Mouse (Mus musculus) E14TG2a.4 (cell line): Measurements from ENCODE around the gene Abcb8.
A peak's percentile ranks its signal among the peaks of the same experiment; 100 is the strongest.

ENCODE experiments used
- H3K27me3 ChIP-seq: 2 replicates; pipeline ENCODE4 v1.6.1; 2014; ENCODE audit warnings: low read length, control low read depth; ENCODE audit not compliant: insufficient read depth
- H3K36me3 ChIP-seq: 2 replicates; pipeline ENCODE4 v1.6.1; 2014; ENCODE audit warnings: low read length, control low read depth; ENCODE audit not compliant: insufficient read depth
- H3K4me1 ChIP-seq: replicated peaks from 2 replicates; pipeline ENCODE4 v1.6.1; 2014; ENCODE audit warnings: low read depth, low read length, control low read depth
- H3K4me3 ChIP-seq: replicated peaks from 2 replicates; pipeline ENCODE4 v1.5.1; 2014; ENCODE audit warnings: mild to moderate bottlenecking, low read length
- H3K9me3 ChIP-seq: 2 replicates; pipeline ENCODE4 v1.6.1; 2014; ENCODE audit warnings: low read length, control low read depth
- CTCF ChIP-seq: conservative IDR thresholded peaks from 2 replicates; pipeline ENCODE4 v1.5.1; 2014; ENCODE audit warnings: low read length
- NANOG ChIP-seq: IDR thresholded peaks from 2 replicates; pipeline ENCODE4 v1.6.1; 2014; ENCODE audit warnings: borderline replicate concordance, low read length, mixed read lengths
- POU5F1 ChIP-seq: IDR thresholded peaks from 2 replicates; pipeline ENCODE4 v1.6.1; 2014; ENCODE audit warnings: low read length, borderline replicate concordance

Gene Abcb8

DNA sequence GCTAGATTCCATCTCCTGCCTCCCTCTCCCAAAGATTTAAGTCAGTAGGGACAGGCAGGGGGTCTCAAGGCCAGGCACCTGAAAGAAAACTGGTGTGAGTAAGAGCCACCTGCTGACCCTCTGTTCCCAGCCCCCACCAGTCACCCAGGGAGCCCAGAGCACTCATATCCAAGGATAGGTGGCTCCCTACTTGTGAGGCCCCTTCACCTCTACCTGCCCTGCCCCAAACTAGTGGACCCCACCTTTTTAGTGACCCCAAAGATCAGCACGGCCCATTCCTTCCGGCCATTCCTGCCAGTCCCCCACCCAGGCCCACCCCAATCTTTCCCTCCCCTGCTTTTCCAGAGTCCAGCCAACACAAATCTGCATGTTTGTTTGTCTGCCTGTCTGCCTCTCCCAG, 30.0 kb upstream of the Abcb8 start:
- H3K36me3 ChIP-seq = 0 out of 2 replicates have a peak, but pooled peaks cover 12% of the 10 kb centered on the region
- H3K9me3 ChIP-seq = no peaks in the 10 kb centered on the region
- peaks cover 77% of the 10 kb centered on the region for H3K4me1 ChIP-seq
- peaks cover 16% of the 10 kb centered on the region for H3K27me3 ChIP-seq
- no peak overlapping the region for H3K4me3 ChIP-seq
- TF ChIP-seq NANOG = no peak
- TF ChIP-seq CTCF = no peak
- no peak for TF ChIP-seq POU5F1

DNA sequence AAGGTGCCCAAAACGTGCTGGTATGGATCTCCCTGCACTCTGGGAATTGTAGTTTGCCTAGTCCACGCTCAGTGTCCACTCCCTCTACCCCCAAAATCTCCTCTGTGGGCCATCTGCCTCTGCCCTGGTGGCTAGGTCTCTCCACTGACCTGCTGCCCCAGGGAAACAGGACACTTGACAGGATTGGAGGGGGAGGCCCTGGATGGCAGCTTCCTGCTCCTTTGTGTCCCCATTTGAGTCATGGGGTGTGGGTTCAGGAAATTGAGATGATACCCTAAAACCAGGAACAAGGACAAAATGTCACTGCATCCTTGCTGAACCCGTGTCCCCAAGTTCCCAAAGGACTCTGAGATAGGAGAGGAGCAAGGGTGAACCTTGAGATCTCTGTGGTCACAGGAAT, 29.4 kb upstream of the Abcb8 start:
- Histone ChIP-seq H3K4me1 (peaks cover 82% of the 10 kb centered on the region), H3K36me3 (0 out of 2 replicates have a peak, but pooled peaks cover 12% of the 10 kb centered on the region), H3K9me3 (no peaks in the 10 kb centered on the region), H3K4me3 (peak overlapping the region; percentile 71), H3K27me3 (peaks cover 16% of the 10 kb centered on the region)
- TF ChIP-seq POU5F1 (no peak), CTCF (no peak), NANOG (no peak)

DNA sequence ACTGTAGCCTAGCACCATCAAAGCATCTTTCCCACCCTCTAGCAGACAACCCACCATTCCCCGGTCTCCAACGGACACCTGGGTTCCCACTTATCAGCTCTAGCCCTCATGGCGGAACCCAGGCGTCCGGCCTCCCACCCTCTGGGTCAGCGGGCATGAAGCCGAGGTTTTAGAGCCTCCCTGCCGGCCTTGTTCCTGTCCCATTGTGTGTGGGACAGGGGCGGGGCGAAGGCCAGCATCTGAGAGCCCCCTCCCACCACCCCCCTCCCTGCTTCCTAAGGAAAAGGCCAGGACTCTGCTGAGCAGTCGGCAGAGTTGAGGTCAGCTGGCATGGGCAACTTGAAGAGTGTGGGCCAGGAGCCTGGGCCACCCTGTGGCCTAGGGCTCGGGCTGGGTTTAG, 29.0 kb upstream of the Abcb8 start, which contains the start of gene Nos3:
Gene Nos3 (plus strand): TSS at position 303 of the 400 bp plus-strand sequence.
- Histone ChIP-seq H3K4me3 (peak within 1 kb of the TSS; percentile 71), H3K9me3 (no peaks in the 10 kb centered on the region), H3K4me1 (peaks cover 86% of the 10 kb centered on the region), H3K27me3 (peaks cover 16% of the 10 kb centered on the region), H3K36me3 (0 out of 2 replicates have a peak, but pooled peaks cover 12% of the 10 kb centered on the region)
- TF ChIP-seq CTCF (no peak), NANOG (no peak), POU5F1 (no peak)

DNA sequence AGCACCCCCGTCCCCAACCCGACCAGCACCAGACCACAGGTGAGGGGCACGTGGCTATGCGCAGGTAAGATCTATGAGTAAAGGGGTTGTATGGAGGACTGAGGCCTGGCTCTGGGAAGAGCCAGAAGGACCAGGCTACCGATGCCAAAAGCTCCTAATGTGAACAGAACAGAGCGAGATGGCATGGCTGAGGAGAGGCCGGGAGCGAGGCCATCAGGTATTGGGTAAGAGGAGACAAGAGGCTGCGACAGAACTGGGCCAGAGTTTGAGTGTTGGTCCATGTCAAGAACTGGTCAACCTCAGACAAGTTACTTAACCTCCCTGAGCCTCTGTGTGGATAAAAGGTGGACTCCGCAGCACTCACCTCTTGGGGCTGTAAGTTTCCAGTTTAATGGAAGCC, 28.5 kb upstream of the Abcb8 start:
- TF ChIP-seq CTCF = no peak
- no peak for TF ChIP-seq POU5F1
- TF ChIP-seq NANOG = no peak
- H3K27me3 ChIP-seq = peaks cover 16% of the 10 kb centered on the region
- peaks cover 88% of the 10 kb centered on the region for H3K4me1 ChIP-seq
- no peaks in the 10 kb centered on the region for H3K9me3 ChIP-seq
- 0 out of 2 replicates have a peak, but pooled peaks cover 12% of the 10 kb centered on the region for H3K36me3 ChIP-seq
- H3K4me3 ChIP-seq = peak overlapping the region; percentile 71

DNA sequence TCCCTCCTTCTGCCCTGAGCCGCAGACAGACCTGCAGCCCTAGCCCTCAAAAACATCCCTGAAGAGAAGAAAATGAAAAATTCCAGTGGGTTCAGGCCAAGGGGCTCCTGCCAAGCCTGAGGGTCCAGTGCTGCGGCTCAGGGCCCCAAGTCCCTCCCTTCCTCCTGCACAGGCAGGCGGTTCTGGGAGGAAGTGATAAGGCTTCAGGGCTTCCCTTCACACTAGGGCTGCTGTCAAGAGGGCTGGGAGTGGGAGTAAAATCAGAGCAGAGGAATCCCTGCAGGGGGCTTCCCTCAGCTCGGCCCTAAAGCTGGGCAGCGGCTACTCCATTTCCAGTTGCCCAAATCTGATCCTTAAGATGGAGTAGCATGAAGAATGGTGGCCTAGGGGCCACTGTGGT, 27.9 kb upstream of the Abcb8 start:
- peaks cover 13% of the 10 kb centered on the region; the same call in 1 of the 2 replicates for H3K36me3 ChIP-seq
- TF ChIP-seq NANOG = no peak
- no peak for TF ChIP-seq POU5F1
- H3K4me3 ChIP-seq = peak overlapping the region; percentile 71
- H3K4me1 ChIP-seq = peaks cover 84% of the 10 kb centered on the region
- peaks cover 16% of the 10 kb centered on the region for H3K27me3 ChIP-seq
- H3K9me3 ChIP-seq = no peaks in the 10 kb centered on the region

DNA sequence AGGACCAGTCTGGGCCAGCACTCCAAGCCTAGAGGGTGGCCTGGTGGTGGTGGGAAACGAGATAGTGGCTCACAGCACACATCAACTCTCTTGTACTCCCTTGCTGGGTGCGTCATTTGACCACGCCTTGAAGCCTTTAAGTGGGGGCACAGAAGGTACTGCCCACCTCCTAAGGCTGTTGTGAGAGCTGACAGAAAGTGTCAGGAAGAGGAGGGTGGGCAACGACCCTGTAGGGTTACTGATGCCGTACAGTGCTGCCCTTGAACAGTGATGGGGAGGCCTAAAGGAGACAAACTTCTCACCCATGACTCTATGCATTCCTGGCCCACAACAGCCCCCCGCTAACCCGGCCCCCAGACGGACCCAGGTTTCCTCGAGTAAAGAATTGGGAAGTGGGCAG, 27.0 kb upstream of the Abcb8 start:
- H3K4me1 ChIP-seq = peaks cover 76% of the 10 kb centered on the region
- no peak overlapping the region for H3K4me3 ChIP-seq
- H3K27me3 ChIP-seq = peaks cover 16% of the 10 kb centered on the region
- TF ChIP-seq CTCF (no peak), POU5F1 (no peak), NANOG (no peak)
- H3K9me3 ChIP-seq = no peaks in the 10 kb centered on the region
- H3K36me3 ChIP-seq = peaks cover 16% of the 10 kb centered on the region; the same call in 1 of the 2 replicates

DNA sequence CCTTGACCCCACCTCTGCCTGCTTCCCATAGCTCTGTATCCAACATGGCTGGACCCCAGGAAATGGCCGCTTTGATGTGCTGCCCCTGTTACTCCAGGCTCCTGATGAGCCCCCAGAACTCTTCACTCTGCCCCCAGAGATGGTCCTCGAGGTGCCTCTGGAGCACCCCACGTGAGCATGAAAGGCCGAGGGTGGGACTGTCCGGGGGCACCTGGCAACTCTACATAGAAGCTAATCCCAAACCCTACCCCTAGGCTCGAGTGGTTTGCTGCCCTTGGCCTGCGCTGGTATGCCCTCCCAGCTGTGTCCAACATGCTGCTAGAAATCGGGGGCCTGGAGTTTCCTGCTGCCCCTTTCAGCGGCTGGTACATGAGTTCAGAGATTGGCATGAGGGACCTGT, 23.7 kb upstream of the Abcb8 start:
- H3K4me1 ChIP-seq = peaks cover 43% of the 10 kb centered on the region
- no peak for TF ChIP-seq NANOG
- TF ChIP-seq CTCF = no peak
- TF ChIP-seq POU5F1 = no peak
- peaks cover 12% of the 10 kb centered on the region for H3K27me3 ChIP-seq
- no peaks in the 10 kb centered on the region for H3K9me3 ChIP-seq
- peaks cover 29% of the 10 kb centered on the region; the same call in 1 of the 2 replicates for H3K36me3 ChIP-seq
- H3K4me3 ChIP-seq = no peak overlapping the region

DNA sequence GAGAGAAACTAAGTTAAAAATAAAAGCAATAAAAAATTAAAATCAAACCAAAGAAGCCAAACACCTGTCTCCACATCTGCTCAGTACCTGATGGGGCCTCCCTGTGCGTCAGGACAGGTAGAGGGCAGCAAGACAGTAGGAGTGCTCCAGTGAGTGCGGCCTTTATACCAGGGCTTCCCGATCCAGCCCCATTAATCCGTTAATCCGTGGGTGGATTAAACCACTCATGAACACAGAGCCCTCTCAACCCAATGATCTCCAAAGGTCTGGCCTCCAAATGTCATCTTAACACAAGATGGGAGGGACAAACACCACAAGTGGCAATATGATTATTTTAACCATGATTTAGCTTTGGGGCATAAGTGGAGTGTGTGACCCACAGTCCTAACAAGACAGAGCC, 19.7 kb upstream of the Abcb8 start:
- peaks cover 17% of the 10 kb centered on the region; the same call in 1 of the 2 replicates for H3K36me3 ChIP-seq
- TF ChIP-seq CTCF (no peak), POU5F1 (no peak), NANOG (no peak)
- peaks cover 30% of the 10 kb centered on the region for H3K4me1 ChIP-seq
- H3K4me3 ChIP-seq = no peak overlapping the region
- H3K9me3 ChIP-seq = no peaks in the 10 kb centered on the region
- no peaks in the 10 kb centered on the region for H3K27me3 ChIP-seq

DNA sequence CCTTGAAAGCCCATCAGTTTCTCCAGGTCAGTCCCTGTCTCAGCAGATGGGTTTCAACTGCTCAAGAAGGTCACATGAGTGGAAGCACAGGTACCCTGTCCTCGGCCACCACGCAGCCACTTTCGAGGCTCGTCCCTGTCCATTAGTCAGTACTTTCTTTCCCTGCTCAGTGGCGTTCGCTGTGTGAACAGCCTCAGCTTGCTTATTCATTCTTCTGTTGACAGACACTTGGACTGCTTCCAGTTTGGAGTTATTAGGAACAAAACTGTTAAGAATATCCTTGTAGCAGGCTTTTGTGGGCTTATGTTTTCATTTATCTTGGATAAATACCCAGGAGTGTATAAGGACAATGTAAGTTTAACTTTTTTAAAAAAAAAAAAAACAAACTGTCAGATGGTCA, 19.2 kb upstream of the Abcb8 start:
- Histone ChIP-seq H3K4me3 (no peak overlapping the region), H3K9me3 (no peaks in the 10 kb centered on the region), H3K27me3 (no peaks in the 10 kb centered on the region), H3K36me3 (peaks cover 17% of the 10 kb centered on the region; the same call in 1 of the 2 replicates), H3K4me1 (peaks cover 30% of the 10 kb centered on the region)
- TF ChIP-seq POU5F1 = no peak
- no peak for TF ChIP-seq CTCF
- TF ChIP-seq NANOG = no peak
